Mouse (Mus musculus) thymus, adult 2 months (tissue): ENCODE results near the gene Slc35a3. TPM values are rescaled to one million over a fixed set of nuclear protein-coding genes. Genes with fewer than 3 reads are reported as not detected.
"Not testable (repeated sequence)": the region's sequence is repeated elsewhere in the genome, so short reads cannot be mapped to it uniquely, and the experiment has no call there.

Experiments
- DNase-seq: peaks from one replicate; pipeline ENCODE4 v3.0.0; 2021
- H3K27ac ChIP-seq: fragments of 200-500 bp; 2 replicates; pipeline ENCODE4 v1.5.1; 2012; ENCODE audit warnings: low read length, control low read depth; ENCODE audit not compliant: control insufficient read depth, insufficient read depth
- H3K27me3 ChIP-seq: fragments of 200-500 bp; 2 replicates; pipeline ENCODE4 v1.6.1; 2012; ENCODE audit warnings: mild to moderate bottlenecking, low read length, moderate library complexity, mixed read lengths; ENCODE audit not compliant: control insufficient read depth, insufficient read depth
- H3K36me3 ChIP-seq: fragments of 200-500 bp; 2 replicates; pipeline ENCODE4 v1.6.1; 2012; ENCODE audit warnings: mild to moderate bottlenecking, low read length, moderate library complexity; ENCODE audit not compliant: control insufficient read depth, insufficient read depth
- H3K4me1 ChIP-seq: fragments of 200-500 bp; replicated peaks from 2 replicates; pipeline ENCODE4 v1.6.1; 2012; ENCODE audit warnings: low read length; ENCODE audit not compliant: control insufficient read depth, insufficient read depth
- H3K4me3 ChIP-seq: fragments of 200-500 bp; 2 replicates; pipeline ENCODE4 v1.5.1; 2012; ENCODE audit warnings: mild to moderate bottlenecking, low read length, control low read depth, moderate library complexity; ENCODE audit not compliant: control insufficient read depth, insufficient read depth
- CTCF ChIP-seq: fragments of 200-500 bp; IDR thresholded peaks from 2 replicates; pipeline ENCODE4 v1.5.1; 2012; ENCODE audit warnings: mild to moderate bottlenecking, control low read depth, low read length, moderate library complexity, borderline replicate concordance; ENCODE audit not compliant: control insufficient read depth, poor library complexity, insufficient read depth; ENCODE audit errors: extremely low read depth
- POLR2A ChIP-seq: fragments of 200-500 bp; IDR thresholded peaks from 2 replicates; pipeline ENCODE4 v1.6.1; 2012; ENCODE audit warnings: mild to moderate bottlenecking, low read length, control low read depth, moderate library complexity; ENCODE audit not compliant: control insufficient read depth, poor library complexity, insufficient read depth; ENCODE audit errors: extremely low read depth
- WGBS: fragments of 180-500 bp; shearing (Covaris S2); methylation state at CpG from one replicate; pipeline ENCODE4 v1.1.7; 2018; 5-methylcytosine and 5-hydroxymethylcytosine counted together
- polyA plus RNA-seq: library from polyadenylated mRNA; depleted of rRNA; stranded (reverse); fragments of >200 nt; gene quantifications from 2 replicates; pipeline ENCODE4 v1.2.3, GENCODE M21; 2012

The Slc35a3 gene
- polyA plus RNA-seq, 1 experiment: 6.8 TPM

DNA sequence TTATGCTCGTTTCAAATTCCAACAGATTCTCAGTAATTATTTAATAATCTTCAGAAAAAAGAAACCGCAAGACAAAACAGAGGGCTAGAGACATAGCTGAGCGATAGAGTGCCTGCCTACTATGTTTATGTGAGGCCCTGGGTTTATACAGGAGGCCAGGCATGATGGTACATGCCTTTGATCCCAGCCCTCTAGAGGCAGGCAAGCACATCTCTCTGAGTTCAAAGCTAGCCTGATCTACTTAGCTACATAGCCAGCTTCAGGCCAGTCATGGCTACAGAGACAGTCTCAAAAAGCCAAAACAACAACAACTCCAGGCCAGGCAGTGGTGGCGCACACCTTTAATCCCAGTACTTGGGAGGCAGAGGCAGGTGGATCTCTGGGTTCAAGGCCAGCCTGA lies 11.0 kb downstream of the Slc35a3 start:
- Histone ChIP-seq H3K36me3 (no peaks in the 10 kb centered on the region), H3K27me3 (no peaks in the 10 kb centered on the region), H3K27ac (no peak overlapping the region), H3K4me3 (no peak overlapping the region), H3K4me1 (no peaks in the 10 kb centered on the region)
- TF ChIP-seq CTCF (no peak), POLR2A (no peak)
- DNase-seq: no peak
- 96% methylated on average over 4 of the region's 4 CpGs for WGBS

DNA sequence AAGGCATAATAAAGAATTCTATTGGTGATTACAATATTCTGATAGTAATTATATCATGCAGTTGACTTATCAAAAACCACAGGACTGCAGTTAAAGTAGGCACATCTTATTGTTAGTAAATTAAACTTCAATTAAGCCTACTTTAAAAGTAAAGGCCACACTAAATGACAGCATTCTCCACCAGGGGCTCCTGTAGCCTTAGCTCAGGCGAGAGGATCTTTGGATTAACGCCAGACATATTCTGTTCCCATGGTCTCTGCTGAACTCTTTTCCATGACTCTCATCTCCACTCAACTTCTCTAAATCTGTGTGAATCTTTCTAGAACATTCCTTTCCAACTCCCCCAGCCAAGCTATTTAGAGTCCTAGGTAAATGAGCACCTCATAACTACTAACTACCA lies 13.8 kb downstream of the Slc35a3 start:
- Histone ChIP-seq H3K27ac (no peak overlapping the region), H3K4me3 (no peak overlapping the region)
- TF ChIP-seq POLR2A: no peak
- TF ChIP-seq CTCF: no peak

DNA sequence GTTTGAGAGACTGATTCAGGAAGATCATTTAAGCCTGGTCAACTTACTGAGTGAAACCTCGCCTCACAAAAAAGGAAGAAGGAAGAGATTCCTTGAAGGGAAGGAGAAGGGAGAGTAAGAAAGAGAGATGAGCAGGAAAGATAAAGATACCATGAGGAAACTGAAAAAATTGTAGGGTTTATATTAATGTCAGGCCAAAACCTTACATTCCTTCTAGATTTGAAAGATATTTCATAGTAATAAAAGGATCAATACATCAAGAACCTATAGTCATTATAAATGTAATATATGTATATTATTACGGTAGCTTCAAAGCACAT lies 17.0 kb downstream of the Slc35a3 start:
- H3K4me1 ChIP-seq: no peaks in the 10 kb centered on the region
- no peak for DNase-seq
- H3K27me3 ChIP-seq: no peaks in the 10 kb centered on the region
- H3K27ac ChIP-seq: no peak overlapping the region
- no peak overlapping the region for H3K4me3 ChIP-seq
- TF ChIP-seq CTCF (no peak), POLR2A (no peak)
- H3K36me3 ChIP-seq: no peaks in the 10 kb centered on the region
- 92% methylated on average over 2 of the region's 2 CpGs for WGBS

More for the DNA sequence above, 13.8 kb downstream of the Slc35a3 start:
- Histone ChIP-seq H3K36me3 (no peaks in the 10 kb centered on the region), H3K4me1 (no peaks in the 10 kb centered on the region), H3K27me3 (no peaks in the 10 kb centered on the region)
- no peak for DNase-seq
- 95% methylated on average over 2 of the region's 2 CpGs for WGBS

DNA sequence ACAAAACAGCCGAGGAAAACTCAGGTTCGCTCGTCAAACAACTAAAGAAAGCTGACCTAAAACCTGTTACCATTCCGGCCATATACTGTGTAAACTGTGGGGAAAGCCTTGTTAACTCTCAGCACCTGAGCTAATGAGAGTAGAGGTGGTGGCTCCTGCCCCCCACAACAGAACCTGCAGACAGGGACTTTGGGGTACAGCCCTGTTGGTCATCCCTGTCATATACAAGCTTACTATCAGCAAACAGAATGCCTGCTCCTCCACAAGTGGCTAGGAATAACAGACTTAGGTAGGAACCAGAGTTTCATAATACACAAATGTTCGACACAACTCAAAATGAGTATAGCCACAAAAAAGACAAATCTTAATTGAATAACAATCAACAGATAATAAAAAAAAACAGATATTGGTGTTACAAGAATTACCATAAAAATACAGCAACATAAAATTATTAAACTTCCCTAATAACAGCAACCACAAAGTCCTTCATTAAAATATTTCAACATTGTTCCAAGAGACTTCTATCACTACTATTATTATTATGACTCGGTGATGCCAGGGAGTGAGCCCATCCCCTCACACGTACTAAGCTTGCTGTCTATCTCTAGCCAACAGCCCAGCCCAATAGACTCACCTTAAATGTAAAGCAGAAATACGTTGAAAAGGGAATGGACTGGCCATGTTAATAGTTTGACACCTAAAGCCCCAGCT lies 17.5 kb downstream of the Slc35a3 start:
- no peak for DNase-seq
- TF ChIP-seq CTCF (no peak), POLR2A (no peak)
- Histone ChIP-seq H3K27me3 (no peaks in the 10 kb centered on the region), H3K36me3 (no peaks in the 10 kb centered on the region), H3K4me3 (no peak overlapping the region), H3K4me1 (no peaks in the 10 kb centered on the region), H3K27ac (no peak overlapping the region)
- WGBS: 97% methylated on average over 8 of the region's 8 CpGs

DNA sequence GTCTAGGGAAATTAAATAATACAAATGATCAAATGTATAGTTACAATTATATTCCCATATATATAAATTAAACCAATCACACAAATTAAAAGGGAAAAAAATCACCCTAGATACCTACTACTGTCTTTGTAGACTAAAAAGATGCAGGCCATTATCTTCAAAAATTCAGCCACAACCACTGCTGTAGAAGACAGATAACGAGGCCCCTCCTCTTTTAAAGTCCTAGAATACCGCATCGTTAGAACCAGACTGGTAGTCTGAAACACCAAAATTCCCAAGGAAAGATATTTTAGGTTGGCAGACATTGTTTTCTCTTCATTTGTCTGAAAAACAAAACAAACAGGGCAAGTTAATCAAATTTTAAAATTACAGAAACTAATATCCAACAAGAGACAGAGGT lies 18.3 kb downstream of the Slc35a3 start:
- H3K36me3 ChIP-seq: no peaks in the 10 kb centered on the region
- DNase-seq: no peak
- no peaks in the 10 kb centered on the region for H3K4me1 ChIP-seq
- TF ChIP-seq CTCF (no peak), POLR2A (no peak)
- 97% methylated on average over 3 of the region's 3 CpGs for WGBS
- no peak overlapping the region for H3K27ac ChIP-seq
- H3K27me3 ChIP-seq: no peaks in the 10 kb centered on the region
- H3K4me3 ChIP-seq: no peak overlapping the region

DNA sequence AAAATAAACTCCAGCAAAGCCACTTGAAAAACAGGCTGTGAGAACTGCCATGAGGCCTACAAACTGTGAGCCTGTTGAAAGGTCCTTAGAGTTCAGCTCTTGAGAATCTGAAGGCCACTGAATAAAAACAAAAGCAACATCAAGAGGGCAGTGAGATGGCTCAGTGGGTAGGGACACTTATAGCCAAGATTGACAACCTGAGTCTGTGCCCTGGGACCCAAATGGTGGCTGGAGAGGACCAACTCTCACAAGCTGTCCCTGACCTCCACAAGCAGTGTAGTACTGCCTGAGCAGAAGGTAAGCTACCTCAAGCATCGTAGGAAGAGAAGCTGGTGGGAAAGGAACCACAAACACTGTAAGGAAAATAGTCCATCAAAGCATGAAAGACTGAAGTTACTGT lies 31.5 kb downstream of the Slc35a3 start, which contains the start of gene Gm43191:
Gm43191 (minus strand) TSS at position 101 of the 400 bp plus-strand sequence.
- H3K27me3 ChIP-seq: no peaks in the 10 kb centered on the region
- no peak for TF ChIP-seq CTCF
- no peak for TF ChIP-seq POLR2A
- DNase-seq: no peak
- H3K4me1 ChIP-seq: no peaks in the 10 kb centered on the region
- WGBS: 100% methylated on average over 1 of the region's 1 CpGs
- H3K27ac ChIP-seq: no peak within 1 kb of the TSS
- H3K4me3 ChIP-seq: no peak within 1 kb of the TSS
- H3K36me3 ChIP-seq: peaks cover 4% of the 10 kb centered on the region; the same call in 1 of the 2 replicates

DNA sequence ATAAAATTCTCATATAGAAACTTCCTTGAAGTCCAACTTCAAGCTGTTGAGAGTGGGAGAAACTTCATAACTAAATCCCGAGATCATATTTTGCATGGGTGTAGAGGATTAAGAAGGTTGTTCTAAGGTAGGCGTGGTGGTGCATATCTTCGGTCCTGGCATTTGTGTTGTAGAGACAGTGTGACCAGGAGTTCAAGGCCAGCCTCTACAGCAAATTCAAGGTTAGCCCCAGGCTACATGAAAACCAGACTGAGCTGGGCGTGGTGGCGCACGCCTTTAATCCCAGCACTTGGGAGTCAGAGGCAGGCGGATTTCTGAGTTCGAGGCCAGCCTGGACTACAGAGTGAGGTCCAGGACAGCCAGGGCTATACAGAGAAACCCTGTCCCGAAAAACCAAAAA lies 48.4 kb downstream of the Slc35a3 start:
- not testable (repeated sequence) for H3K27me3 ChIP-seq, H3K27ac ChIP-seq, H3K36me3 ChIP-seq, DNase-seq, H3K4me1 ChIP-seq, H3K4me3 ChIP-seq
- WGBS: 95% methylated on average over 9 of the region's 9 CpGs
